Mouse (Mus musculus) cerebellum, adult 9-10 months (tissue): ENCODE results near the gene Aggf1.

Experiments used
- DNase-seq: peaks from one replicate; pipeline ENCODE4 v3.0.0; 2022

Aggf1 gene

DNA sequence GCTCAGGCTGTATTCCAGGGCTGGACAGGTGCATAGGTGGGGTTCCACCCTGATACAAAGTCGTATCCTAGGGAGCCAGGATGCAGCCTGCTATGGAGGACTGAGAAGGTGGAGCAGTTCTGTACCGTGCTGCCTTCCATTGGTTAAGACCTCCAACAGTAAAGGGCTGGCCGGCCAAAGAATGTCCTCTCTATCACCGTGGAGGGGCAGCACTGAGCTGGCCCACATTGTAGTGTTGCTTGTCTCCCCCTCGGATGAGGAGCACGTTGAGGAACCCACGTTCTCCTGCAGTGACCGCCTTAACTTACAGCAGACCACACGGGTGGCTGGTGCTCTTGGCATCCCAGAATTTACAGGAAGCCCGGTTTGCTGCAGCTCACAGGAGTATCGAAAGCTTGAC, 44.6 kb downstream of the Aggf1 start:
- DNase-seq = no peak

DNA sequence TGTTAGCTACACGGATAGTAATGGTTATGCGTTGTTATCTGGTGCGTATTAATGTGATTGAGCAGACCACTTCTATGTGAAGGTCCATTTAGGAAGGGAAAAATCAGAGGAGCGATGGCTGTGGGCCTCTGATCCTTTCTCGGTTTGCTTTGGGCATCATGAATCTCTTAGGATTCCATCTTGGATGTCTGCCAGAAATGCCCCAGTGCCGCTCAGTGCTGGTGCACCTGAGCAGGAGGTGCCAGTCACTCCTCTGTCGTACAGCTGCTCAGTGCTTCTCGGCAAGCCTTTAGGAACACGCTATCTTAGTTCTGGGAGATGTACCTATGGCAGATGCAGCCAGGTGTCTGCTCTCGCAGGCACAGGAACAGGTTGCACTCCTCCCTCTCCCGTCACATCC, 46.4 kb downstream of the Aggf1 start:
- DNase-seq = peak; percentile 48

DNA sequence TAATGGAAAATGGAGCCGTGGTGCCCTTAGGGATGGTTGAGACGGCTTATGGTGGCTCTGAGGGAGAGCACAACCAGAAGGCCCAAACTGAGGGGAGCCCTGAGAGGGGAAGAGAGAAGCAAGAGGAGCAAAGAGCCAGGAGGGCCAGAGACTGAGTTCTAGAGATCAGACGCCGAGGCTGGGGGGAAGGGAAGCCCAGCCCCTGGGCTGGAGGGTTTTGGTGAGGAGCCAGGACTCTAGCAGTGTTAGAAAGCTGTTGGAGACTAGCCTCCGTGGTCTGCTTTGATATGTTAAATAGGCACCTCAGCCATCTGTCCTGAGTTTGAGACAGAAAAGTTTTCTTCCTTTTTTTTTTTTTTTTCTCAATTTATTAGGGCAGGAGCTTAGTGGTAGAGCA, 47.8 kb downstream of the Aggf1 start:
- DNase-seq = peak; percentile 66

- peak; percentile 35 for DNase-seq
These were observed 48.4 kb downstream of the Aggf1 start for GRCm38 (mm10) chr13:95326611-95327344.

- no peak for DNase-seq
These were observed 49.1 kb downstream of the Aggf1 start for GRCm38 (mm10) chr13:95325907-95326550.

DNA sequence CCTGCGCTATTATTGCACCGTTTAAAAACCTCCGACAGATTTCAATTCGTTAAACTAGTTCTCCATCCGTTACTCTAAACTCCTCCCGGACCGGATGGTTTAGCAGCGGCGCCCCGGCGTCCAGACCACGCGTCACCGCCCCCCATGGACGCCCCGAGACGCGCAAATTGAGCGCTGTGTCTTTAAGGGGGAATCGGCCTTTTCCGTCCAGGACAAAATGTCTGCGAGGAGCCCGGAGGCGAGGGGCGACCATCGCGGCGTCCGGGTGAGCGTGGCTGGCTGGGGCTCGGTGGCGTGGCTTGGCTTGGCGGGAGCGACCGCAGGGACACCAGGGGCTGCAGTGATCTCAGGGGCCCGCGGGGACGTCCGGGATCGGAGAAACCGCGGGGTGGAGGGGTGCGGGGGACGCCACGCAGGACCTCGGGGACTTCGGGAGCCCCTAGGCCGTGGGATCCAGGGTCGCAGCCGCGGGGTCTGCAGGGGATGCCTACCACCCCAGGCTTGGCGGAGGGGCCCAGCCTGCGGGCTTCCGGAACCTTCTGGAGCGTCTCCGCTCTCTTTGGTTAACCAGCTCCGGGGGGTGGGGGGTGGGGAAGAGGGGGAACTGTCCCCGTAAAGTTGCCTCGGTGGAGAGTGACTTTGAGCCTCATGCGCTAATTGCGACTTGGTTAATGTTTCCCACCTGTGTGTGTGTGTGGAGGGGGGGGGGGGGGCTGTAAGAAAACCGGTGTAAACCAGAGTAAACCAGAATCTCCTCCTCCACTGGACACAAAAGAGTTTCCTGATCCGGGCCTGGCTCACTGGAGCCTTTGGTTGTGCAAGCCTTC, 49.9 kb downstream of the Aggf1 start:
- DNase-seq = peak; percentile 76

DNA sequence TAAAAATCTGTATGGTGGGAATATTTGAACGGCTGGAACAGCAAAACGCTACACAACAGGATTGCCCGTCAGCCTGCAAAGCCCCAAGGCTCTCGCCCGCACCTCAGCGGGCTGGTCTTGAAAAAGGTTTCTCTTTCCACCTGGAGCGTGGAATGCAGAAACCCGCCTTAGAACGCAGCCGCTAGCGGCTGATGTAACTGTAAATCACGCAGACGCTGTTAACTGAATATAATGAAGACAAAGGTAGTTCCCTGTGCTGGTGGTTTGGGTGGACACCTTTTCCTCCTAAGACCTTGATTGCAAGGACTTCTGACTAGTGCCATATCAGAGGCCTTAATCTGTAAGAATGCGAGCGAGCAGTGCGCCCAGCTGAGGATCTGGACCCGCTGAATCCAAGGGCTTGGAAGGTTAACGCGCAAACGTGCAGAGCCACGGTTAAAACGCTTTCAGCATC, 50.5 kb downstream of the Aggf1 start:
- no peak for DNase-seq

DNA sequence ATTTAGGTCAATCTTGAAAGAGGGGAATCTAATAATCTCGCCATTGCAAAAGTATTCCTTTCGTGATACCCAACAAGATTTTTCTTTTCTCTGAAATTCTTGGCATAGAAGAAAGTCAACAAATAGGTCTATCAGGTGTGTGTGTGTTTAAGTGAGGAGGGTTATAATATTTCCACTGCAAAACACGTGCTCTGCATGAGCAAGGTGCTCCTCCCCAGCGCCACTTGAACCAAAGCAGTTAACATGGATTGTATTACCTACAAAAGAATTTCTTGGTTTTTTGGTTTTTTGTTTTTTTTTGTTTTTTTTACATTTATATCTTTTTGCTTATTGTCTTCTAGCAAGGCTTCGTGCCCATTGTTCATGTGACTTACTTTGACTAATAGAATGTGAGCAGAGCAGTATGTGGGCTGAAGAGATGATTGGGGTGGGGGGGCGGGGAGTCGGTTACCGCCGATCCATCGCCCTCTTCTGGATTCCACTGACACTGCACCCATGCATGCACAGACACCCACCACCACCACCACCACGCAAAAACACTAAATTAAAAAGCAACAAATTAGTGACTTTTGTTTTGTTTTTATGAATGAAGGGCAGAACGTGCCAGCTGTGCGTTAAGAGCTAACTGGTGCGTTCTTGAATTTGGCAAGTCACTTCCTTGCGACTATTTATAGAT, 51.1 kb downstream of the Aggf1 start:
- DNase-seq = peak; percentile 72

DNA sequence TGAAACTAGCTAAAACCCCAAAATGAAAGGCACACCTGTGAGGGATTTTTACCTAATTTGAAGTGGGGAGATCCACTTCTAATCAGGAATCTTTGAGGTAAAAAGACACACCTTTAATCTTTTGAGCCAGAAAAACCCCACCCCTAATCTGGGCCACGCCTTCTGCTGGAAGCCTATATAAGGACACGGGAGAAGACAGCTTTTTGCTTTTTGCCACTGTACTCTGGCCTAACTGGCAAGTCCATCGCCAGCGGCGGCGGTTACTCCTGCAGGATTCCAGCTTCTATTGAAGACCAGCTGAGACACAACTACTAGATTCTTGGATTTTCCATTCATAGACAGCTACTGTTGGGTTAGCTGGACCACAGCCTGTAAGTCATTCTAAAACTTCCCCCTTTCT, 51.8 kb downstream of the Aggf1 start, which contains the start of gene Zbed3:
Gene Zbed3 (plus strand): TSS at position 213 of the 400 bp plus-strand sequence.
- no peak for DNase-seq

DNA sequence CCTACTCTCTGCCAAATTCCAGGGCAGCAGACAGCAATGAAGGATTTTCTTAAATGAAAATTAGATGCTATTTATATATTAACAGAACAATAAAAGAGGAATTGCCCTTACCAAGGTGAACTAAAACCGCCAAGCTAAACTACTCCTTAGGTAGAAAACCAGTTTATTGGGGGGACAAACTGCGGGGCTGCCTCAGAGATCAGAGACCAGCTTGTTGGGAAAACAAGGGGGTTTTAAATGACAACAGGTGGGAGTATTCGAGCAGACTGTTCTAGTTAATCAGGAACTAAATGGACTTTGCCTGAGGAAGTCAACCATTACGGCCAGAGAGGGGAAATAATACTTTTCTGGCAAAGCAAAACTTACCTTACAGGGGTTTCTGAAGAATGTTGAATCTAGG, 54.7 kb downstream of the Aggf1 start:
- no peak for DNase-seq

GRCm38 (mm10) chr13:95319153-95319552, 56.0 kb downstream of the Aggf1 start:
- DNase-seq = no peak

- DNase-seq = no peak
These were observed 63.1 kb downstream of the Aggf1 start for GRCm38 (mm10) chr13:95312016-95312415.

DNA sequence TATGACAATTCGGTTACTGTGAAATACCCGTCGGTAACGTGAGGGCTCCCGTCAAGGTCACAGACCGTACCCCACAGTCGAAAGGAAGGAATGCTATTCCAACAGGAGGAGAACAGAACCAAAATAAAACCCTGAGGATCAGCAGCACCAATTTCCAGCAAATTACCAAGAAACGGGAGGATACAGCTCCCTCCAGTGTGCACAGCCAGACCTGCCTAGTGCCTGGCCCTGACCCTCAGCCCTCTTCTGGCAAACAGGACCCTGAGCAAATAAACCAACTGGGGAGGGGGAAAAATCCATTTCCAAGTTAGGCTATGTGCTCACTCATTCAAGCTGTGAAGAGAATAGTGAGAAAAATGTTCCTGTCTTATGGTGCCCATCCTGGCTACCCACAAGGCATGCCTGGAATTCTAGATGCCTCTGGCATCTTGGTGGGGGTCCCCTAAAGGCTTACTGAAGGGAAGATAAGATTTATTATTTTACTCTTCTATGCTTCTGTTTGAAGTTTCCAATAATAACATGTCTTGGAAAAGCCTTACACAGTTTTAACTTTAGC, 68.0 kb downstream of the Aggf1 start:
- no peak for DNase-seq

- DNase-seq = no peak
These were observed 68.6 kb downstream of the Aggf1 start for GRCm38 (mm10) chr13:95306596-95306995.
